Mouse (Mus musculus) spleen, postnatal 10 days (tissue): Measurements from ENCODE around the gene Iffo1.

Source experiments
- DNase-seq, 2 experiments: peaks; one replicate each; pipeline ENCODE4 v3.0.0; 2021 to 2022; ENCODE audit warnings: low spot score in 2 of 2

The Iffo1 gene

DNA sequence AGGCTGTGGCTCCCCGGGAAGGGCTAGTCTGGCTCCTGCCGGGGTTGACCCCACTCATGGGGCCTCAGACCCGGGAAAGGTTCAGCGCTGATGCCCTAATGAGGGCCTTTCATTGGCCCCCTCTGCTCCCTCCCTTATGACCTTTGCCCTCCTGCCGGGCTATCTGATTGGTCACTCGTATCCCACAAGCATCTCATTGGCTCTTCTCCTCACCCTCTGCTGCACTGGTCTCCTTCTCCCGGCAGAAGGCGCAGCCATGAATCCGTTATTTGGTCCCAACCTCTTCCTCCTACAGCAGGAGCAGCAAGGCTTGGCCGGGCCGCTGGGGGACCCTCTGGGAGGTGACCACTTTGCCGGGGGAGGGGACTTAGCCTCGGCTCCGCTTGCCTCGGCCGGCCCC is at the start of gene Iffo1:
Gene Iffo1, plus strand, starts transcription at position 241 of the 400 bp plus-strand sequence.
- peak; percentile 75 to 88 for DNase-seq

DNA sequence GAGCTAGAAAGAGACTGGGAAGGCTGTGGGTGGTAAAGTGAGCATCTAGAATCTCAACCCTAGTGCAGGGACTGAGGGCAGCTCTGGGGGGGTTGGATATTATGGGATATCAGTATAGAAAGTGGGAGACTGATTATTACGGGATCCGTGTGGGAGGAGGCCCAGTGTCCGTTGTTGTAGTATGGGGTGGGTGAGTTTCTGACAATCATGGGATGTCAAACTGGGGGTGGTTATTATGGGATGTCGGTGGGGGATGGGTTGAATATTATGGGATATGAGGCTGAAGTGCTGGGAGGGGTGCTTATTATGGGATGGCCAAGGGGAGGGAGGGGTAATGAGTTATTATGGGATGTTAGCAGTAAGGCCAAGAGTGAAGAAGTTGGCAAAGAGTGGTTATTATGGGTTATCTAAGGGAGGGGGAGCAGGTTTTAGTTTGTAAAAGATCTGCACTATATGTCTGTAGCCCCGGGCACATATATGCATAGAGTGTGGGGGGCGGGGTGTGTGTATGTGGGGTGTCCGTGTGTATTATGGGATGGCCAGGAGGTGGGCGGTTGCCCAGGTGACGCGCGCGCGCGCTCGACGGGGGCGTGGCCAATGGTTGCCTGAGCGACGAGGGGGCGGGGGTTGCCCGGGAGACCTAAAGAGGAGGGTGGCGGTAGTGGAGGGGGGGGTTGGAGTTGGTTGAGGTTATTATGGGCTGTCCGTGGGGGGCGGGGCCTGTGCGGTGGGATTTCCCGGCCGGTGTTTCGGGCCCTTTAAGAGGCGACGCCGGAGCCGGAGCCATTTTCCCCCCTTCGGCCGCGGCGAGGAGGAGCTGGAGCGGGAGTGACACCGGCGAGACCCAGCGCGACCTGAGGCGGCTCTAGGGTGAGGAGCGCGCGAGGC is 49.4 kb upstream of the Iffo1 start, which contains the start of gene Chd4:
Gene Chd4, plus strand, starts transcription at position 591 of the 888 bp plus-strand sequence.
- DNase-seq = peak; percentile 90 to 97

DNA sequence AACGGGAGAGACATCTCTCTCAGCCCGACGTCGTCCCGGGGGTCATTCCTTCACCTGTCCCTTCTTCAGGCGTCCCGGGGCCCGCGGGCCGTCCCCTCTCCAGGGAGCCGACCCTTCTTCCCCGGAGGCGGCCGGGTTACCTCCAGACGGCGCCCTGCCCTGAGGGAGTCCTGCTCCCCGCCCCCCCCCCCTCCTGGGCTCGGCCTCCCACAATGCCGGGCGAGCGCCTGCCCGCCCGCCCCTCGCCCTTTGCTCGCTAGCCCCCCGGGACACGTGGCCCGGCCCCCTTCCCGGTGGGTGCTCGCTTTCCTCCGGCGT is 48.8 kb upstream of the Iffo1 start:
- DNase-seq = no peak

DNA sequence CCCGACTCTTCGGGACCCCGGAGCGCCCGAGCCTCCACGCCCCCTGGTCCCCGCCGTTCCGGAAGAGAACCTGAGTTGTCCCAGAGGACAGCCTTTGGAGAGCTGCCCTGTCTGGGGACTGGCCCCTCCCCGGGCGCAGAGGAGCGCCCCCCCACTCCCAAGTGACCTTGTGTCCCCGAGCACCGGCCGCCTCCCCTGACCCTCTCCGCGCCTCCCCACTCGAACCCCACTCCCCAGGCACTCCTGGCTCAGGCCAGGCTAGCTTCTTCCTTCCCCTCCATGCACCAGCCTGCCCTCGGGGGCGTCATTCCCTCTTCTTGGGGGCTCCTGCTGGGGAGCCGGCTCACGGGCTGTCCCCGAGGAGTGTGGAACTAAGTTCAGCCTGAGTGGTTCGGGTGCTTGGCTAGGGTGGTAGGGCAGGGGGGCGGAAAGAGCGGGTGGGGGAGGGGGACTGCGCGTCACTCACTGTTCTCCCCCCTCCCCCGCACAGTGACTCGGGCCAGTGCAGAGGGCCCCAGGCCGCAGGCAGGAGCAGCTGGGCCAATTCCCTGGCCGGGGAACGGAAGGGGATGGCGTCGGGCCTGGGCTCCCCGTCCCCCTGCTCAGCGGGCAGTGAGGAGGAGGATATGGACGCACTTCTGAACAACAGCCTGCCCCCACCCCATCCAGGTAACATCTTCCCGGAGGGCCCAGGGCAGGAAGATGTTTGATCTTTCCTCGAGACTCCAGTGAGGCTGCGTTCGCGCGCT is 48.3 kb upstream of the Iffo1 start:
- DNase-seq = peak; percentile 71 to 74

DNA sequence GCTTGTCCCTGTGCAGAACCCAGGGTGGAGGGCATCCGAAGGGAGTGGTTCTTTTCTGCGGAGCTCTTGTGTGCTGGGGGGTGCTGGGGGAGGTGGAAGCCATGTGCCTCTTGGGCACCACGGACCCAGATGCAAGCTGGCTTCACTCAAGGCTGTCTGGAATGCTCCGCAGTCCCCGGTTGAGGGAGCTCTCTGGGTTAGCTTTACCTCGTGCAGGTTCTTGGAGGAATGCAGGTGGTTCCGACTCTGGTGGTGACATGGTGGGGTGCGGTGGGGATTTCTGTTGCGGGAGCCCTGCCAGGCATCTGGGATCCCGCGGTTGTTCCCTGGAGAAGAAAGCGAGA is 47.7 kb upstream of the Iffo1 start:
- no peak for DNase-seq

DNA sequence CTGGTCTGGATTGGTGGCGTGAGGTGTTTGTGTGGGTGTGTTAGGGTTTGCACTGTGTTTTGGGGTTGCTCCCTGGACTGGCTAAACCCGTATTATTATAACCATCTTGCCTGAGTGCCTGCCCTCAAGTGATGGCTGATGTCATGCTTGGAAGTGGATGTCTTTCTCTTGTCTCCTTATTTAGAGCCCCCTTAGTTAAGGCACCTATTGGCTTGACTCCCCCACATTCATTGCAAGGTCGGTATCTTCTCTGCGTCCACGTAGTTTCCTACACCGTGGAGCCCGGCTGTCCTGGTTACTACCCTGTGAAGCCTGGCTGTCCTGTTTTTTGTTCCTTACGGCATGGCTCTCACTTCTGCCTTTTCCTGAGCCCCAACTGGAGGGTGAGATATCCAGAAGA is 47.1 kb upstream of the Iffo1 start:
- DNase-seq = no peak

DNA sequence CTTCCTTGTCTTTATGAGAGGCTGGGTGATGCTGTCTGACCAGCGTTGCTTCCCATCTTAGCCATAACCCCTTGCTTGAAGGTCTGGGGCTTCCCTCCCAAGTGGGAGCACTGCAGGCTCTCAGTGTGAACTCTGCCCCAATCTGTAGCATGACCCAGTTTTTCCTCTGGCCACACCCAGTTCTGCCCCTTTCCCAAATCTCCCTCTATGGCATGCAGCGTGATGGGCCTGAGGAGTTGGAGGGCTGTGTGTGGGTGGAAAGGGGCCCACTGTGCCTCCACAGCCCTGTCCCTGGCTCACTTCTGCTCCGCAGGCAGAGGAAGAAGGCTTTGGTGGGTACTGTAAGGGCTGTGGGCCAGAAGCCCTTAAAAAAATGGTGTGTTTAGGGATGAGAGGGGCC is 46.5 kb upstream of the Iffo1 start:
- DNase-seq = no peak

DNA sequence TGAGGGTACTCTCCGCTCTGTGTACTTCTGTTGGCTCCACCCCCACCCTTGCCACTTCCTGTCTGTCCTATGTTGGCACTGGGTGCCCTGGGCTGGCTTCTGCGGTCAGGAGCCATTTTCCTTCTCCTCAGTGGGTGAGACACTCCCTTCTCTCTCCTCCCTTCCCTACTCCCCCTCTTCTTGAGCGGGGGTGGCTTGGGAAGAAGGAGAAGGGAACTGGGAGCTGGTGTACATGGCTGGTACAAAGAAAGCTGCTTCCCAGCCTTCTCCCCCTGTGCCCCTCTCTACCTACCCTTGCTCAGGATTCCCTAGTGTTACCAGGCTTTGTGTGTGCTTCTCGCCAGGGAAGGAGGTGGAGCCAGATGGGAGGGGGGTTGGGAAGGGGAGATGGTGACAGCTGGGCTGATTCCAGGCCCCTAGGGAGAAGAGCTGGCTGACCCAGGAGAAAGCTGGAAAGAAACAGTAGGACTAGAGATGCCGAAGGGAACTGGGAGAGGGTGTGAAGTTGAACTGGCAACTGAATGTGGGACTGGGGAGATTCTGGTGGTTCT is 45.5 kb upstream of the Iffo1 start:
- peak in 1 of 2 experiments; percentile 71 for DNase-seq

DNA sequence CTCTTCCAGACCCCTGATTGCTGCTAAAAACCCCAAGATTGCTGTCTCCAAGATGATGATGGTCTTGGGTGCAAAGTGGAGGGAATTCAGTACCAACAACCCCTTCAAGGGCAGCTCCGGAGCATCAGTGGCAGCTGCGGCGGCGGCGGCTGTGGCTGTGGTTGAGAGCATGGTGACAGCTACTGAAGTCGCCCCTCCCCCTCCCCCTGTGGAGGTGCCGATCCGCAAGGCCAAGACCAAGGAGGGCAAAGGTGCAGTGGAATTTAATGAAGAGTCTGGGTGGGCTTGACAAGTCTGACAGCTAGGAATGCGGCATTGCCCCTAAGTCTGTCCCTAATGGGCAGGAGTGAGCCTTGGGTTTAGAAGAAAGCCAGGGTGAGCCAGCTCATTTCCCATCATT is 43.6 kb upstream of the Iffo1 start:
- no peak for DNase-seq

DNA sequence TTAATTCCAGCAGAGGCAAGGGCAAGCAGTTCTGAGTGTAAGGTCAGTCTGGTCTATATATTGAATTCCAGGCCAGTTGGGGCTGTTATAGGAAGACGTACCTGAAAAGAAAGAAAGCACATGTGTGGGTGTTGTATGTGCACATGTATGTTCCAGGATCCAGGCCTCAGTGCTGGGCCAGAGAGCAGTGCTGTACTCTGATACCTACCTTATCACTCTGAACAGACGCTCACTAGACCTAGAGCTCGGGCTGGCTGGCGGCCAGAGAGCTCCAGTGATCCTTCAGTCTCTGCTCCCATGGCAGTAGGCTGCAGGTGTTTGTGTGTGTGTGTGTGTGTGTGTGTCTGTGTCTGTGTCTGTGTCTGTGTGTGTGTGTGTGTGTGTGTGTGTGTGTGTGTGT is 40.8 kb upstream of the Iffo1 start:
- DNase-seq = peak; percentile 73 to 90

DNA sequence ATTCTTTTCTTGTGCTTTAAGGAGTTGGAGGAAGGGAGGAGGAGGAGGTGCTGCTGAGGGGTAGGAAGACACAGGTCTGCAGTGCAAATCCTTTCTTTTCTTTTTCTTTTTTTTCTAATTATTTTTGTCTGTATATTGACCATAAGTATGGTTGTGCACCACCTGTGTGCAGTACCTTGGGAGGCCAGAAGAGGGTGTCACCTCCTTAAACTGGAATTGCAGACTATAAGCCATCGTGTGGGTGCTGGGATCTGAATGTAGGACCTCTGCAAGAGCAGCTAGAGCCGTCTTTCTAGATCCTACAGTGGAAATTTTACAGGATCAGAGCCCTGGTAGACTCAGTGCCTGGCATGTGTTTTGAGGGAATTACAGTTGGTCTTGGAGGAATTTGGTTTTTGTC is 37.3 kb upstream of the Iffo1 start:
- DNase-seq = no peak

DNA sequence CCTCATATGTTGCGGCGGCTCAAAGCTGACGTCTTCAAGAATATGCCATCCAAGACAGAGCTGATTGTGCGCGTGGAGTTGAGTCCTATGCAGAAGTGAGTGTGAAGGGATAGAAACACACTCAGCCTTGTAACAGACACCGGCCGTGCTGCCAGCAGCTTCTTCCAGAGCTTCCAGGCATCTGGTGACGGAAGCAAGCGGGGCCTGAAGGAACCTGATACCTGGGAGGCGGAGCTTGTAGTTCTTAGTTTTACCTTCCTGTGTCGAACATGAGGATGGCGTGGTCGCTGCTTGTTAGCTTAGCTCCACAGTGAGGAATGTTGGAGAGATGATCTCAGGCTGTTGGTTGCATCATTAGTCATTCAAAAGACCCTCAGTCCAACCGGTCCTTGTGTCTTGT is 35.7 kb upstream of the Iffo1 start:
- no peak for DNase-seq

DNA sequence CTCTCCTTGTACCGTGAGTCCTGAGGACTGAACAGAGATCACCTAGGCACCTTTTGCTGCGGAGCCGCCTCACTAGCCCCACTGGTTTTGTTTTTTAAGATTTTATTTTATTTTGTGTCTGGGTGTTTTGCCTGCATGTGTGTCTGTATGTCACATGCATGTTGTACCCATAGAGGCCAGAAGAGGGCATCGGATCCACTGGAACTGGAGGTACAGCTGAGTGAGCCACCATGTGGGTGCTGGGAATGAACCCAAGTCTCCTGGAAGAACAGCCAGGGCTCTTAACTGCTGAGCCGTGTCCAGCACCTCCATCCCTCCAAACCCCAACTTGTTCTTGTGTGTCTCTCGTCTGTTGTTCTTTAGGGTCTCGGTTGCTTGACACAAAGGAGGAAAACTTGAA is 34.1 kb upstream of the Iffo1 start:
- DNase-seq = peak in 1 of 2 experiments; percentile 67

DNA sequence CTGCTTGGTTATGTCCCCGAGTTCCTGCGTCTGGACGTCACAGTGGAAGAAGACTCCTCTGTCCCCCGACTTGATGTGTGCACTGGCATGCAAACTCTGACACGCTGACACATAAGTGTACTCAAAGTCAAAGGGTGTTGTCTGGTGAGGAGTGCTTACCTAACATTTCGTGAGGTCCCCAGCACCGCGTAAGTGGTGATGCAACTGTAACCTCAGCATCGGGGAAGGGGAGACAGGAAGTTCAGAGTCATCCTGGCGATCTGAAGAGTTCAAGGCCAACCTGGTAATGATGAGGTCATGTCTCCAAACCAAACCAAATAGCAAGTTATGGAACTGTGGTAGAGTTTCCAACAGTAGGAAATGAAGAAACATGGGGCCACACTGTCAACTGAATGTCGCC is 32.5 kb upstream of the Iffo1 start:
- no peak for DNase-seq

DNA sequence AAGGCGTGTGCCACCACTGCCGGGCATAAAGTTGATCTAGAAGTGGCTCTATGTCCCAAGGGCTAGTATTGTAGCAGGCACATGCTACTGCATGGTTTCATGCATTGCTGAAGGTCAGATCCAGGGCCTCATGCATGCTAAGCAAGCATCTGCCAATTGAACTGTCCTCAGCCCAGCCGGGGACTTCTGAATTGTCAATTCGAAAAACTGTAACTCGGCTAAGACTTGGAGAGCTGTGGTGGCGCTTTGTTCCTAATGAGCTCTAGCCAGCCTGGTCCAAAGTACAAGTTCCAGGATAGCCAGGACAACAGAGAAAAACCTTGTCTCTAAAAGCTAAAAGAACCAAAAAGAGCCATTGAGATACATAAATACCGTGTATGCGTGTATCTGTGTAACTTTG is 25.7 kb upstream of the Iffo1 start:
- no peak for DNase-seq

DNA sequence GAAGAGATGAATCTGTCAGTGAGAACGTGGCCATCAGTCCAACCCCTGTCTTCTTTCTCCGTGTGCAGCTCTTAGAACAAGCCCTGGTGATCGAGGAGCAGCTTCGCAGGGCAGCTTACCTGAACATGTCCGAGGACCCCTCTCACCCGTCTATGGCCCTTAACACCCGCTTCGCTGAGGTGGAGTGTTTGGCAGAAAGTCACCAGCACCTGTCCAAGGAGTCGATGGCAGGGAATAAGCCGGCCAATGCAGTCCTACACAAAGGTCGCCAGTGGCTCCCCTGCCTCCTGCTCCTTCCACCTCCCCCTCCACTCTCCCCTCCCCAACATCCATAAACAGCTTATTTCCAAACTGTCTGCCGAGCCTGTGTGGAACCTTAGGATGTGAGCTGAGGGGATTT is 16.3 kb upstream of the Iffo1 start:
- no peak for DNase-seq

DNA sequence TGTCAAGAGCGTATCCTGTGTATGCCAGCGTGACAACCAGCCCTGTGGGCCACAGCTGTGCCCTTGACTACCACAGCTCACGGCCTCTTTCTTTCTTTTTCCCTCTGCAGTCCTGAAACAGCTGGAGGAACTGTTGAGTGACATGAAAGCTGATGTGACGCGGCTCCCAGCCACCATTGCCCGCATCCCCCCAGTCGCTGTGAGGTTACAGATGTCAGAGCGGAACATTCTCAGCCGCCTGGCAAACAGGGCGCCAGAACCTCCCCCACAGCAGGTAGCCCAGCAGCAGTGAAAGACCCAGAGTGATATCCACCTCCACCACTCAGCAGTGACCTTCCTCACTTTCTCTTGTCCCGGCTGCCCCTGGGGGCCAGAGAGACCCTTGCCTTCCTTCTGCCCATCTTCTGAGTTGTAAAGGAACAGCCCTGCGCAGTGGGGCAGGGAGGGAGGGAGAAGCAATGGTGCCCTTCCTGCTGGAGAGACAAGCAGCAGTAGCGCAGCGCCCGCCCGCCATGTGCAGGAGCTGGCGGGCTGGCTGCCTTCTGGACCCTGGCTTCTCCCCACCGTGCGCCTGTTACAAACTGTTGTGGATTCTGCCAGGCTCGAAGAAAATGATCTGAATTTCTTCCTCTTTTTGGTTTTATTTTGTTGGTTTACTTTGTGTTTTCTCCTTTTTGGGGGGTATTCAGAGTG is 15.2 kb upstream of the Iffo1 start:
- no peak for DNase-seq

DNA sequence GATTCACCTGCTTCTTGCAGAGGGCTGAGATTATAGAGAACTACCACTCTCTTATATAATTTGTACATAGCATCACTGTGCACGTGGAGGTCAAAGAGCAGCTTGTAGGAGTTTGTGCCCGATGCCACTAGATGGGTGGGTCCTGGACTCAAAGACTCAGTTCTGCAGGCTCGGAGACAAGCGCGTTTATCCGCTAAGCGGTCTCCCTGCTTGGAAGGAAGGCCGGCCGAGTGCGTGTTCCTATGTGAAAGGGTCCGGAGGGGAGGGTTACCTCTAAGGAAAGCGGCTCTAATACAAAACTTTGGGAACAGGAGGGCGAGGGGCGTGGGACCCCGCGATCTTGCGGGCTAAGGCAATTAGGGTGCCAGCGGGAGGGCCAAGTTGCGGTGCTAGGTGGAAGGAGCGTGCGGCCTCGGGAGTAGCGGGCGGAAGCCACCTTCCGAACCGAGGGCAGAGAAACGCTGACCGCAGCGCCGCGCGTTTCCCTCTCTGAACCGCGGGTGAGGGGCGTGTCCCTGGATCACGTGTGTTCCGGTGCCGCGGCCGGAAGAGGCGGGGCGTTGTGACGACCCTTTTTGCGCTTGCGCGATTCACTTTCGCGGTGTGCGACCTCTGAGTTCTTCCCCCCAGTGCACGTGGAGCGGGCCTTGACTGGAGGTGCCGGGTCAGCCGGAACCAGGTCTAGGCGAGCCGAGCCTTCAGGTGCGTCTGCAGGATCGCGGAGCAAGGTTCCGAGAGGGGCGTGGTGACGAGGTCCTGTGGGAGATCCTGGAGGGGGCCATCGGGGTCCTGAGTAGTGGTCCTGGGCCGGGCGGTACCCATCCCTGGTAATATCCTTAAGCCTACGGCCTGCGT is 13.5 kb upstream of the Iffo1 start, which contains the start of gene Nop2:
Gene Nop2, plus strand, starts transcription at position 608 of the 855 bp plus-strand sequence.
- peak; percentile 75 to 93 for DNase-seq

DNA sequence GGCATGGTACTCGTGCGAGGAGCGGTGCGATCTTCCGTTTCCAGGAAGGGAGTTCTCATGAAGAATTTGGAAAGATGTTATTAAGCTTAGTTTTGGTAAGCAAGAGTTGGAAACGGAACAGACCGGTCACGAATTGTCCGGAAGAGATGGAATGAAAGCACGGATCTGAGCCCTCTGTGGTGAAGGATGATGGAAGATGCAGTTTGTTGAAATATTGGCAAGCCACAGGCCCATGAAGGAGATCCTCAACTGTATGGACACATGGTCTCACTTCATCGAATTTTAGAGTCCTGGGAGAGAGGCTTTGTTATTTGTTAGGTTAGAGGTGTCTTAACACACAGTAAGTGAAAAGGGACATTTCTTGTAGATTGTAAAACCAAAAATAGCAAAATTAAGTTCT is 12.6 kb upstream of the Iffo1 start:
- no peak for DNase-seq

DNA sequence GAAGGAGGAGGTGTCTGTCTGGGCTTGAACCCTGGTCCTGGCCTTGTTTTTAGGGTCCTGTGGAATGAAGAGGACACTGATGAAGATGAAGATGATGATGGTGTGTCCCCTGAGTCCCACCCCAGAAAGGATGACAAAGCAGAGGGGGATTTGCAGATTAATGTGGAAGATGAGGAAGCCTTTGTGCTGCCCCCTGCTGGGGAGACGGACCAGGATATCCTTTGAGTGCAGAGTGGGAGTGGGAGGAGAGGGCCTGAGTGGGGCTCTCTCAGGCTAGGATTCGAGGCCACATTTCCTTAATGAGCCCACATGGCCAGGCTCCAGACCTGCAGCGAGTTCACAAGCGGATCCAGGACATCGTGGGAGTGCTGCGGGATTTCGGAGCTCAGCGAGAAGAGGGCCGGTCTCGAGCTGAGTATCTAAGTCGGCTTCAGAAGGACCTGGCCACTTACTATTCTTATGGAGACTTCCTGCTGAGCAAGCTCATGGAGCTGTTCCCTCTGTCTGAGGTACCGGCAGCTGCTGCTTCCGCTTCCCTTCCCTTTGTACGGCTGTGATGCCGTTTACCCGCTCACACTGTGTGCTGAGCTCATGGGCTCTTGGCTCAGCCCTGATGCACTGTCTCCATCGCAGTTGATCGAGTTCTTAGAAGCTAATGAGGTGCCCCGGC is 7.9 kb upstream of the Iffo1 start:
- peak; percentile 41 to 76 for DNase-seq

DNA sequence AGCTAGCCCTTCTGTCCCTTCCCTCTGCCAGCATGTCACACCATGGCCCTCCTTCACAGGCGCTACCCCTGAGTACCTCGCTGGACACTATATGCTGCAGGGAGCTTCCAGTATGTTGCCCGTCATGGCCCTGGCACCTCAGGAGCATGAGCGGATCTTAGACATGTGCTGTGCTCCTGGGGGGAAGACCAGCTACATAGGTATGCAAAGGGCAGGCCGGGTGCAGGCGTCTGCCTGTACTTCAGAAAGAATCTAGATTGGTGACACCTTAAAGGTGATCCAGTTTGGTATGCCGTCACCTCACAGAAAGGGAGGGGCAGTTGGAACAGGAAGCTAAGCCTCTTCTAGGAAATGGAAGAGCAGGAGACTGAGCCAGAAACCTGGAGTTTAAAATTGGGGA is 5.3 kb upstream of the Iffo1 start:
- no peak for DNase-seq
